Mouse (Mus musculus) kidney, postnatal 0 days (tissue): ENCODE measurements around the gene Tox3. TPM values are rescaled to one million over a fixed set of nuclear protein-coding genes. Genes with fewer than 3 reads are reported as not detected.

Source experiments
- ATAC-seq: fragments of 200-750 bp; cut with Nextera tagmentation; replicated peaks from 2 replicates; pipeline ENCODE4 v1.8.0; 2017; ENCODE audit warnings: low read depth, moderate number of reproducible peaks, moderate TSS enrichment, moderate library complexity; ENCODE audit not compliant: low FRiP score
- DNase-seq: peaks from one replicate; pipeline ENCODE4 v3.0.0-alpha.2; 2016; ENCODE audit warnings: low spot score
- H3K27ac ChIP-seq: fragments of 300-500 bp; sonication (generic); 2 replicates; pipeline ENCODE4 v1.5.1; 2014; ENCODE audit warnings: mild to moderate bottlenecking
- H3K27me3 ChIP-seq: fragments of 300-500 bp; sonication (generic); 2 replicates; pipeline ENCODE4 v1.6.1; 2014; ENCODE audit warnings: low read length, mixed read lengths; ENCODE audit not compliant: insufficient read depth
- H3K36me3 ChIP-seq: fragments of 300-500 bp; sonication (generic); 2 replicates; pipeline ENCODE4 v1.6.1; 2014; ENCODE audit warnings: low read length, mixed read lengths; ENCODE audit not compliant: insufficient read depth
- H3K4me1 ChIP-seq: fragments of 300-500 bp; sonication (generic); replicated peaks from 2 replicates; pipeline ENCODE4 v1.6.1; 2014; ENCODE audit warnings: antibody characterized with exemption, low read length, mixed read lengths; ENCODE audit not compliant: insufficient read depth
- H3K4me2 ChIP-seq: fragments of 300-500 bp; sonication (generic); 2 replicates; pipeline ENCODE4 v1.6.1; 2014; ENCODE audit warnings: mild to moderate bottlenecking, low read length, moderate library complexity, mixed read lengths
- H3K4me3 ChIP-seq: fragments of 300-500 bp; sonication (generic); replicated peaks from 2 replicates; pipeline ENCODE4 v1.5.1; 2014; ENCODE audit warnings: low read depth, low read length
- H3K9ac ChIP-seq: fragments of 300-500 bp; sonication (generic); 2 replicates; pipeline ENCODE4 v1.6.1; 2014; ENCODE audit warnings: low read depth, low read length
- H3K9me3 ChIP-seq: fragments of 300-500 bp; sonication (generic); replicated peaks from 2 replicates; pipeline ENCODE4 v1.6.1; 2016; ENCODE audit warnings: low read length, inconsistent platforms, mixed read lengths
- CTCF ChIP-seq: IDR thresholded peaks from 2 replicates; pipeline ENCODE4 v1.5.1; 2016; ENCODE audit warnings: antibody characterized with exemption, low read depth, mild to moderate bottlenecking, moderate library complexity
- WGBS: fragments of 180-500 bp; shearing (Covaris S2); extraction: QIAGEN DNeasy Blood & Tissue Kit; methylation state at CpG from one replicate; pipeline ENCODE4 v1.1.7; 2014; 5-methylcytosine and 5-hydroxymethylcytosine counted together
- polyA plus RNA-seq: library from polyadenylated mRNA; unstranded; fragments of >200 nt; fragmentation: Nextera tagmentation; extraction: Ambion mirVana; gene quantifications from 2 replicates; pipeline ENCODE4 v1.2.1, GENCODE M21; 2015

Gene Tox3
- polyA plus RNA-seq, 1 experiment from 2014 or later = 20.7 TPM

- 29% methylated on average over 13 of the region's 13 CpGs for WGBS
- H3K27me3 ChIP-seq = no peaks in the 10 kb centered on the region
- DNase-seq = peak; percentile 67
- 0 out of 2 replicates have a peak, but pooled peaks cover 3% of the 10 kb centered on the region for H3K4me1 ChIP-seq
- peak; percentile 59 for TF ChIP-seq CTCF
- ATAC-seq = no peak; the same call in 1 of the 2 replicates
- no peaks in the 10 kb centered on the region for H3K9me3 ChIP-seq
- H3K27ac ChIP-seq = peak overlapping the region; percentile 34; the same call in 1 of the 2 replicates
- H3K36me3 ChIP-seq = no peaks in the 10 kb centered on the region
- H3K4me3 ChIP-seq = no peak overlapping the region
- H3K9ac ChIP-seq = no peak overlapping the region
- no peak overlapping the region for H3K4me2 ChIP-seq
Measured at GRCm38 (mm10) chr8:90349709-90350562, 1.8 kb upstream of the Tox3 start.

GRCm38 (mm10) chr8:90348926-90349683 lies 962 bp upstream of the Tox3 start:
- Histone ChIP-seq H3K4me2 (peak overlapping the region; percentile 88), H3K27ac (peak overlapping the region; percentile 92), H3K27me3 (no peaks in the 10 kb centered on the region), H3K9ac (peak overlapping the region; percentile 86; the same call in 1 of the 2 replicates), H3K9me3 (no peaks in the 10 kb centered on the region), H3K4me3 (peak overlapping the region; percentile 77), H3K4me1 (0 out of 2 replicates have a peak, but pooled peaks cover 3% of the 10 kb centered on the region), H3K36me3 (no peaks in the 10 kb centered on the region)
- no peak for TF ChIP-seq CTCF
- DNase-seq (peak; percentile 67), ATAC-seq (peak; percentile 12; the same call in 1 of the 2 replicates)
- WGBS = 19% methylated on average over 11 of the region's 11 CpGs

DNA sequence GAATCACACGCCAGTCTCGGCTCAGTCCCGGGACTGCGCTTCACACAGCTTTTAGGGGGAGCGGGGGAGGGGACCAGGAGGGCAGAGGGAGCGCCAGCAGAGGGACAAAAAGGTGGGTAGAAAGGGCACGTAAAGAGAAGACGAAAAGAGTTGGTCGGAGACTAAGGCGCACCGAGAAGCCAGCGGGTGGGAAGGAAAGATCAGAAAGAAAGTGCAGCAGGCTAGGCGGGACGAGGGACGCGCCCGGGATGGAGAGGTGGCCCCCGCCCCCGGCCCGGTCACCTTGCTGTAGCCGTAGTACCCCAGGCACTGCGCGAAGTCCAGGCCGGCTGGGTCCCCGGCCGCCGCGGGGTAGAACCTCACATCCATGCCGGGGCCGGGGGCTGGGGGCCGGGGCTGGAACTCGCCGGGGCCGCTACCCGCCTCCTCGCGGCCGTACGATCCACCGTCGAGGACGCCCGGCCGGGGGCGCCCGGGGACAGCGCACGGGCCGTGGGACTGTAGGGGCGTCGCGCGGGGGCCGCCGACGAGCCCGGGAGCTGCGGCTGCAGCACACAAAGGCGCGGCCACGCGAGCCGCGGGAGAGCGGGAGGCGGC lies 464 bp downstream of the Tox3 start:
- WGBS = under 1% methylated on average over 52 of the region's 66 CpGs
- Histone ChIP-seq H3K36me3 (no peaks in the 10 kb centered on the region), H3K9ac (peak overlapping the region; percentile 86), H3K4me3 (peak overlapping the region; percentile 77), H3K4me1 (0 out of 2 replicates have a peak, but pooled peaks cover 3% of the 10 kb centered on the region), H3K9me3 (no peaks in the 10 kb centered on the region), H3K4me2 (peak overlapping the region; percentile 88), H3K27me3 (no peaks in the 10 kb centered on the region), H3K27ac (peak overlapping the region; percentile 92)
- peak; percentile 57 for ATAC-seq
- no peak for TF ChIP-seq CTCF
- DNase-seq = peak; percentile 21

- no peak for ATAC-seq
- Histone ChIP-seq H3K9ac (peak overlapping the region; percentile 86), H3K4me2 (peak overlapping the region; percentile 88), H3K27me3 (no peaks in the 10 kb centered on the region), H3K4me1 (0 out of 2 replicates have a peak, but pooled peaks cover 3% of the 10 kb centered on the region), H3K36me3 (no peaks in the 10 kb centered on the region), H3K4me3 (peak overlapping the region; percentile 77), H3K9me3 (no peaks in the 10 kb centered on the region), H3K27ac (peak overlapping the region; percentile 92)
- WGBS = 1% methylated on average over 21 of the region's 21 CpGs
- peak; percentile 7 for DNase-seq
- no peak for TF ChIP-seq CTCF
Measured at GRCm38 (mm10) chr8:90346880-90347535, 1.1 kb downstream of the Tox3 start.

GRCm38 (mm10) chr8:90346138-90346879 lies 1.8 kb downstream of the Tox3 start:
- H3K36me3 ChIP-seq = no peaks in the 10 kb centered on the region
- DNase-seq (peak; percentile 5), ATAC-seq (no peak)
- H3K4me1 ChIP-seq = 0 out of 2 replicates have a peak, but pooled peaks cover 3% of the 10 kb centered on the region
- peak overlapping the region; percentile 77 for H3K4me3 ChIP-seq
- WGBS = 29% methylated on average over 13 of the region's 13 CpGs
- H3K9me3 ChIP-seq = no peaks in the 10 kb centered on the region
- H3K4me2 ChIP-seq = peak overlapping the region; percentile 88
- peak overlapping the region; percentile 86 for H3K9ac ChIP-seq
- TF ChIP-seq CTCF = no peak
- H3K27ac ChIP-seq = no peak overlapping the region
- H3K27me3 ChIP-seq = no peaks in the 10 kb centered on the region
